Mouse (Mus musculus) monocyte, adult 2 months (primary cell): ENCODE results near the gene Zbtb7b.

Experiments used
- DNase-seq, 2 experiments: peaks; one replicate each; pipeline ENCODE4 v3.0.0; 2022; ENCODE audit warnings: low spot score in 2 of 2, low read depth in 1 of 2

The Zbtb7b gene

GRCm38 (mm10) chr3:89390699-89391662 lies 3.6 kb downstream of the Zbtb7b start:
- DNase-seq: no peak

GRCm38 (mm10) chr3:89390111-89390515 lies 4.5 kb downstream of the Zbtb7b start:
- no peak for DNase-seq

DNA sequence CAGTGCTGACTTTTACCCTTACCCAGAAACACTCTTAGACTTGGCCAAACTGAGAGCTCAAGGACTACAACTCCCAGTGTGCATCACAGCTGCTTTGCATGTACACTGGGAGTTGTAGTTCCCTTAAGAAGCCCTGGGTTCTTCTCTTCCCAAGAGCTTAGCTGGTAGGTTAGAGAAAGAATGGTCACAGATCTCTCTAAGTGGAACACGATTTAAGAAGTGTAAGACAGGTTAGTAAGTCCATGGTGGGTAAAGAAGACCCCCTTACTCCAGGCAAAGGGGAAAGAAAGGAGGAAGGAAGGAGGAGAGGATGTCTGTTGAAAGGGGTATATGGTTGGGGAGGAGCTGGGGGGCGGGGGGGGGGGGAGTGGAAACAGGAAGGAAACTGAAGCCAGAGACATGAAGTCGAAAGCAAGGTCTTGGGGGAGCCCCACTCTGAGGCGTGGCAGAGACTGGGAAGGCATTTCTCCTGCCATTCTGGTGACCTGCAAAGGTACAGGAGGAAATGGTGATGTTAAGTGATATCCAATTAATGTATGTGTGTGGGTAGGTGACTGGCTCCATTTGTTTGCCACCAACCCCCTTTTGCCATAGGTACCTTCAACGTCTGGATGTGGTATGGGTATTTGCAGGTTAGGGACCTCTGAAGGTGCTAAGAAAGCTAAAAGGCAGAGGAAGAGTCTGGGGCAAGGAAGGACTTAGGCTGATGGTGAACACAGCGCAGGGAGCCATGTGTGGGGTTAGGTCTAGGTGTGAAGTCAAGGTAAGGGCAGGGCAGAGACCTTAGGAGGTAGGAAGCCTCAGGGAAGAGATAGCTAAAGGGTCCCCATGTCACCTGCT lies 5.5 kb downstream of the Zbtb7b start:
- no peak for DNase-seq

DNA sequence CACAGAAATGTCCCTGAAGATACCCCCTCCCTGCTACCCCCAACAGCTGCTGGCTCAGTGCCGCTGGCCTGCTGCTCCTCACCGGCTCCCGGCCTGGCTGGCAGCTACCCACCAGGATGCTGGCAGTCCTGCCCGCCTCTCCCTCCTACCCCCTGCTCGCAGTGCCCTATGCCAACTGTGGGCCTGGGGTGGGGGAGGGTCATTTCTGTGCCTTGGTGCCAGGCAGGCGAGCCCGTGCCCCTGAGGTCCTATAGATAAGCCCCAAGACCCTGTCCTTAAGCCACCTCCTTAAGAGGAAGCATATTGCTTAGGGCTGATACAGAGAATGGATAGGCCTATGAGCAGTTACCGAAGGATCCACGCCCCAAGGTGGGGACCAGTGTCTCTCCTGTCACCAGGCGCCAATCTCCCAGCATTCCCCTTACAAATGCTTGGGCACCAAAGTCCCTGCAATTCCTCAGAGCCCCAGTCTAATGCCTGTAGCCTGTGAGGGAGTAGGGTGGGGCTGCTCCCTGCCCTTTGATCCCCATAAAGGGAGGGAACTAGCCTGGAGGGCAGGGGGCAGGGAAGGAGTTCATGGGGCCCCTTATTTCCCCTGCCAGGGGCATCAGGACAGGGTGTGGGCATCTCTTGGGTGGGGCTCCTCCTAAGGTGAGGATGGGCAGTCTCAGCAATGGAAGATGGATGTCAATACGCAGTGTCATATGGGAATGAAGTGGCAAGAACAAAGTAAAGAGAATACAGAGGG lies 6.3 kb downstream of the Zbtb7b start:
- no peak for DNase-seq

- DNase-seq: no peak
Observed at GRCm38 (mm10) chr3:89387632-89388031, 6.9 kb downstream of the Zbtb7b start.

DNA sequence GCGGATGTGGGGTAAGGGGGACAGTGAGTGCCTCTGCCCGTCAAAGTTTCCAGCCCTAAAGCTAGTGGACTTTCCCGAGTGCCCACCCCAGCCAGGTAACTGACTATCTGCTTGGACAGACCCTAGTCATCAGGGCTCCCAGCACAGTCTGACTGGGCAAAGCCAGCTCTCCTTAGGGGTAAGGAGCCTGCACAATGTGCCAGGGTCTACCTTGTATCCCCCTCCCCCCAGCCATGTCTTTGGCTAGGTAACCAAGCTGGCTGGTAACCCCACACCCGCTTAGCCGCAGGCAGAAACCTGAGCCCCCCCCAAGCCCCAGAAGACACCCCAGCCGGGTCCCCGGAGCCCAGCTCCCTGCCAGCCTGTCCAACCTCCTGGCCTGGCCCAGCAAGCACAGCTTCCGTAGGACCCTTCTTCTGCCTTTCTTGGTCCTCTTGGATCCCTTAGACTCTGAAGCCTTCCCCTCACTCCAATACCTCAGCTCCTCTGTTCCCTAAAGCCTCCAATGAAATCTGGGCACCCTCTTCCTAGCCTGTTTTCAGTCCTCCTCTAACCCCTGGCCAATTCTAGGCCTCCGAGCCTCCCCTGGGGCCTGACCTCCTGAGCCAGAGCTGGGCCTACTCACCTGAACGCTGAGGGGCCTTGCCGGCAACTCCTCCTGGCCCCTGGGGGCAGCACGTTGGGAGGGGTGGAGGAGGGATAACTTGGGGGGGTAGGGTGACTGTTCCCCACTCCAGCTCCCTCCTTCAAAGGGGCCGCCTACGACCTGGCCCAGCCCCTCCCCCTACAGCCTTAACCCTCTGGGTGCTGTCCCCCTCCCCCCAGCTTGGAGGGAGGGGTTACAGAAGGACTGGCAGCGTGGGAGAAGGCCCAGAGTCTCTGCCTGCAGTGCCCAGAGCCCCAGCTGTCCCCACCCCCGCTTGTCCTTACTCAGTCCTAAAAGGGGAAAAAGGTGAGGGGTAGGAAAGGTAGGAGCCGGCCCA lies 7.8 kb downstream of the Zbtb7b start:
- no peak for DNase-seq

GRCm38 (mm10) chr3:89385451-89385850 lies 9.1 kb downstream of the Zbtb7b start:
- no peak for DNase-seq

DNA sequence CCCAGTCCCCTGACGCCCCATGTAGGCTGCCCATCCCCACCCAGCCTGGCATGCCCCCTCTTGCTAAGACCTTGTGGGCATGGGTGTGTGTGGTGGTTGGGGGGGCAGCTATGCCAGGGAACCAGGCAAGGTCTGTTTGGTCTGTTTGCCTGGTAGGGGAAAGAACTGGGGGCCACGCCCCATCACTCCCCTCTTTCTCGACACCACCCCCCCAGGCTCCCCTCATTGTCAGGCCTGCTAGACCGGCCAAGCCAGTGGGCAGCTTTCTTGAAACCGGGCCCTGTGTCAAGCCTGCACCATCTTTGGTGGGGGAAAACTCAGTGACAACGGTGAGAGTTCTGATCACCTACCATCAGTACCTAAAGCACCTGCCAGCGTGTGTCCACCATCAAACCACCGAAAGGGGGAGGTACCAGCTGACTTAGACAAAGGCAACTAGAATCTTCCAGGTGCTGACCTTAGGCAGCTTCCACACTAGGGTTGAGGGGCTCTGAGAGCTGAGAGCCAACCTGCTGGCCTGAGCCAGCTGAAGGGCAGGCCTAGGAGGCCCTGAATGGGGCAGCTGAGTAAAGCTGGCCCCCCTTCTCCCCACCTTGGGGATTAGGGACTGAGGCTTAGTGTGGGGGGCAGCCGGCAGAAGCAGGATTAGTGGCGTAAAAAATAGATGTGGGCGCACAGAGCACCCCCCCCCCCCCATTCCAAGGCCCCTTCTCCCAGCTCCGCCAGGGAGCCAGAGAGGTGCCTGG lies 10.1 kb downstream of the Zbtb7b start:
- DNase-seq: no peak

DNA sequence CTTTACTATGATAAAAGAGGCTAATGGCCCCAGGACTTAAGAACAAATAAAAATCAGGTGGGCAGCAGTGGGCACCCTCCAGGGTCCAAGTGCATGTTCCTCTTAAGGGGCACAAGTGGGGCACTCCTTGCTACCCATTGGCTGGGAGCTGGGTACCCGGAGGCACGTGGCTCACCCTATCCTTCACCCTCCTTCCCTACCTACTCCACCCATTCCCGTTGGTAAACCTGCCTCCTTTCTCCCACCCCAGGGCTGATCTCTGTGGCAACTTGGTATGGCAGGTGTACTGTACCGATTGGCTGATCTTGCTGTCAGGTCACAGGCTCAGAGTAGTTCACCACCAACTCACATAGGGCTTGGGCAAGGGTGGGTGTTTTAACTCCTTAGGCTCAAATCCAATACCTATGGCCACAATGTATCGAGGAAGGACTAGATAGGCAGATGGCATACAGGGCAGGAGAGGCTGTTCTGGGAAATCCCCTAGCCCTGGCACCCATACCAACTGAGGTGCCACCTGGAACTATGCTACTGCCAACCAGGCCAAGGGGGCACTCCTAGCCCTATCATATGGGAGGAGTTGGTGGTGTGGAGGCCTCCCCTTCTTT lies 10.8 kb downstream of the Zbtb7b start:
- DNase-seq: no peak

DNA sequence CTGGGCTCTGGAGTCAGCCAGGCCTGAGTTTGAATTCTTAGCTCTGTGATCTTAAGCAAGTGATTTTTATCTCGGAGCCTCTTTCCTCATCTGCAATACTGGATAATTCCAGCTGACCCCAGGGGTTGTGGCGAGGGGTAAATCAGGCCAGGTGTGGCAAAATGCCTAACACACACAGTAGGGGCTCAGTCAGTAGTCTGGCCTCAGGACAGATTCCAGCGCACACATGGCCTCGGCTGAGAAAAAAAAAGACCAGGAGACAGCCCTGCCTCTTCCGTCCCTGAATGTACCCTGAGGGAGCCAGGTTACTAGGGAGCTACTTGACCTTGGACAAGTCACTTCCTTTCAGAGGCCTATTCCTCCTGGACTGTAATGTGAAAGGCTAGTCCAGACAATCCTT lies 11.6 kb downstream of the Zbtb7b start:
- DNase-seq: no peak

DNA sequence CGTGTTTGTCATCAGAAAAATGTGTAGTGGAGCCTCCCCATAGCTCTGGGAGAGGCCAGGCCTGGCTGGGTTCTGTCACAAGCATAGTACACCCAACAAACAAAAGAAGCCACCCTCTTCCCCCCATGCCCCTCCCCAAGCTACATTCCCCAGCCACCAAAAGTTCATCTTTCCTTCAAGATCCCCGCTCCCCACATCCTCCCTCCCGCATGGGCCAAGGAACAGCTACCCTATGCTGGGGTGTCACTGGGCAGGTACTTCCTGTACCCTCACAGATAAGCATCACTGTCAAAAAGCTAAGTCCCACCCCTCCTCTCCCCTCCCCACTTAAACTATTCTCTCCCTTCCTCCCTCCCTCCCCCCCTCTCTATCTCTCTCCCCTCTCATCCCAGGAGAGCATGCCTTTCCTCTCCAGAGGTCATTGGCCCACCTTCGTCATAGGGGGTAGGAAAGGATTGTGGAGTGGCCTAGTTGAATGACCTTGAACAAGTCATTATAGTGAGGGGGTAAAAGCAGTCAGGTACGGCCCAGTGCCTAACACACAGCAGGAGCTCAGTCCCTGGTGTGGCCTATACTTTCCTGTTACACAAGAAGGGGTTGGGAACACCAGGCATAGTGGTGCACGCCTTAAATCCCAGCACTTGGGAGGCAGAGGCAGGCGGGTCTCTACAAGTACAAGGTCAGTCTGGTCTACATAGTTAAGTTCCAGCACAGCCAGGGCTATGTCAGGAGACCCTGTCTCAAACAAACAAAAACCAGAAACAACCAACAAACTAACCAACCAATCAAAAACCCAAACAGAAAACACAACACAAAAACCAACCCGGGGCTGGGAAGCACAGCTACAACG lies 12.3 kb downstream of the Zbtb7b start:
- DNase-seq: no peak

- DNase-seq: no peak
Observed at GRCm38 (mm10) chr3:89381233-89381632, 13.3 kb downstream of the Zbtb7b start.

- DNase-seq: no peak
Observed at GRCm38 (mm10) chr3:89380711-89381110, 13.9 kb downstream of the Zbtb7b start.

GRCm38 (mm10) chr3:89380291-89380690 lies 14.3 kb downstream of the Zbtb7b start:
- no peak for DNase-seq

DNA sequence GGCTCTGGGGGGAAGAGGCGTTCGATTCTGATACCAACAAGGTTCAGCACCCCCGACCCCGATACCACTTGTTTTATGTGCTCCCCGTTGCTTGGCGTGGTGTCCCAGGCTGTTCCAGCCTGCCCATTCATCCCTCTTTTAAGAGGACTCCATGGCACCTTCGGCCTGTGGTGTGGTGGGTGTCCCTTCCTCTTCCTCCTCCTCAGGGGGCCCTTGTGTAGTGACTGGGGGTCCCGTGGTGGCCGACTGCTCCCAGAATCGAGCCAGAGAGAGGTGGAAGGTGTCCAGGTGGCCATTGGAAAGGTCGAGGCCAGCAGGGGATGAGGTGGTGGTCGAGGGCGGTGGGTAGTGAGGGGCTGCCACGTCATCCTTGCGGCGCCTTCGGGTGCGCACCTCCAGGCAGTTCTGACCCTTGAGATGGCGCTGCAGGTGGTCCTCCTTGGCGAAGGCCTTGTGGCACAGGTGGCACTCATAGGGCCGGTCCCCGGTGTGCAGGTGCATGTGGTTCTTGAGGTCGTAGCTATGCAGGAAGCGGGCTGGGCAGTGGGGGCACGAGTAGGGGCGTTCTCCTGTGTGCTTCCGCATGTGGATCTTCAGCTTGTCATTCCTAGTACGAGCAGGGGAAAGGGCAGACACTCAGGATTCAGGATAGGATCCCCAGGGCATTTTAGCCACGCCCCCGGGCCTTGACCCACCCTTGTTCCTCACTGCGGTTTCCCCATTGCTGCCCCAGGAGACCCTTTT lies 15.0 kb downstream of the Zbtb7b start:
- DNase-seq: no peak

- peak in 1 of 2 experiments; percentile 40 for DNase-seq
Observed at GRCm38 (mm10) chr3:89378394-89379067, 16.0 kb downstream of the Zbtb7b start.

DNA sequence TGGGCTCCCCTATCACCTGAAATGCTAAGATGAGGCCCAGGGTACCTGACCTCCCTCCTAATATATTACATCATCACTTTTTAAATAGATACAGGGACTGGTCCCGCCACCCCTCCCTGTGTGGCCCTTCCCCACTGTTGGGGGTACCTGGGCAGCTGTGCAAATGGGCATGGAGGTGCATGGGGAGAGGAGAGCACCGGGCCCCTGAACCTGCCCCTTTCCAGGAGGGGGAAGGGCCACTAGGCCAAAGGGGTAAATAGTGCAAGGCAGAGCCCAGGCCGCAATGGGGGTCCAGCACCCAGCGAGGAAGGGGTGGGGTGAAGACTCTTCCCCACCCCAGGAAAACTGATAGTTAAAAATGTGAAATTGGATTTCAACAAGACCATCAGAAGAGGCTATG lies 16.7 kb downstream of the Zbtb7b start:
- DNase-seq: no peak
